In the genomic region with DNA sequence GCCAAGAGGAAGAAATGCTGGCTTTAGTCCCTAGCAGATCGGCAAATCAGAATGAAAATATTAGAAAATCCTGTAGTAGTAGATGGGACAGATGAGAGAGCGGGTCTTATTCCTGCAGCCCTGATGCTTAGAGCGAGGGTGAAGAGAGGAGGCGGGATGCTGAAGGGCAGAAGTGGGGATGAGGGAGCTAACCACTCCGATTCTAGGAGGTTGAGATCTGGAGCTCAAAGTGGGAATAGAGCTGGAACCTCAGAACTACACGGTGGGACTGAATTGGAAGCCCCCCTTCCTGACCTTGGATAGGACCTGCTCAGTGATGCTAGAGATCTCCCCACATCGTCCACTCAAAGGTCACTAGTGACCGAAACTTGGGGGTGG, we compare ENCODE assay signal across 8 mouse cellular contexts. TPM values are rescaled to one million over a fixed set of nuclear protein-coding genes. Genes with fewer than 3 reads are reported as not detected.
DNase-seq lines count a peak whose midpoint lies in the region; ATAC-seq lines count a peak whose summit lies in the region.

No protein-coding gene starts in this region.

- ATAC-seq in kidney, embryonic 16.5 days (ENCODE audit: low FRiP score, low TSS enrichment), result peak; percentile 42; the same call in 1 of the 2 replicates
- peak; percentile 65 for ATAC-seq in hindbrain, embryonic 13.5 days (ENCODE audit: low FRiP score)
- peak; percentile 61 for ATAC-seq in midbrain, embryonic 16.5 days
- ATAC-seq in activated CD4-positive, CD25-positive, alpha-beta regulatory T cell, adult 4 months, result no peak

- 2% methylated on average over 8 of the region's 8 CpGs for WGBS in kidney, embryonic 16.5 days
- 1% methylated on average over 8 of the region's 8 CpGs for WGBS in hindbrain, embryonic 13.5 days
- WGBS in midbrain, embryonic 16.5 days, result under 1% methylated on average over 8 of the region's 8 CpGs

- H3K4me3 ChIP-seq in kidney, embryonic 16.5 days (ENCODE audit: low read length), result peak overlapping the region; percentile 66
- peak overlapping the region; percentile 60 for H3K4me3 ChIP-seq in hindbrain, embryonic 13.5 days
- H3K4me3 ChIP-seq in midbrain, embryonic 16.5 days (ENCODE audit: low read depth, low read length), result peak overlapping the region; percentile 69

- H3K27me3 ChIP-seq in kidney, embryonic 16.5 days (ENCODE audit: insufficient read depth, low read length), result peaks cover 12% of the 10 kb centered on the region; the same call in 1 of the 2 replicates
- H3K27me3 ChIP-seq in hindbrain, embryonic 13.5 days, result peaks cover 24% of the 10 kb centered on the region
- H3K27me3 ChIP-seq in midbrain, embryonic 16.5 days (ENCODE audit: control insufficient read depth, insufficient read depth, low read depth, low read length), result no peaks in the 10 kb centered on the region

- no peaks in the 10 kb centered on the region for H3K36me3 ChIP-seq in kidney, embryonic 16.5 days (ENCODE audit: insufficient read depth, low read length)
- H3K36me3 ChIP-seq in hindbrain, embryonic 13.5 days, result no peaks in the 10 kb centered on the region
- H3K36me3 ChIP-seq in midbrain, embryonic 16.5 days (ENCODE audit: control insufficient read depth, insufficient read depth, low read length), result no peaks in the 10 kb centered on the region

- H3K27ac ChIP-seq in kidney, embryonic 16.5 days (ENCODE audit: low read length), result no peak overlapping the region
- H3K27ac ChIP-seq in hindbrain, embryonic 13.5 days, result no peak overlapping the region
- peak overlapping the region; percentile 81 for H3K27ac ChIP-seq in midbrain, embryonic 16.5 days (ENCODE audit: low read length)

- peak overlapping the region; percentile 66 for H3K9ac ChIP-seq in kidney, embryonic 16.5 days (replicated peaks; ENCODE audit: low read length)
- H3K9ac ChIP-seq in hindbrain, embryonic 13.5 days, result peak overlapping the region; percentile 77
- peak overlapping the region; percentile 75 for H3K9ac ChIP-seq in midbrain, embryonic 16.5 days (ENCODE audit: low read depth, low read length)

- DNase-seq in kidney, adult 18-20 months, result no peak
- peak; percentile 37 for DNase-seq in embryo, embryonic 10.5 days (ENCODE audit: low spot score)
- DNase-seq in ovary, postnatal 14 days (ENCODE audit: low spot score), result no peak
- no peak for DNase-seq in spleen, adult 12 weeks (ENCODE audit: low spot score)

- no peaks in the 10 kb centered on the region for H3K9me3 ChIP-seq in kidney, embryonic 16.5 days (ENCODE audit: low read length)
- no peaks in the 10 kb centered on the region for H3K9me3 ChIP-seq in hindbrain, embryonic 13.5 days
- H3K9me3 ChIP-seq in midbrain, embryonic 16.5 days (replicated peaks; ENCODE audit: control insufficient read depth, low read length, poor library complexity, severe bottlenecking), result no peaks in the 10 kb centered on the region

- peaks cover 12% of the 10 kb centered on the region for H3K4me1 ChIP-seq in kidney, embryonic 16.5 days (ENCODE audit: insufficient read depth, low read length)
- peaks cover 8% of the 10 kb centered on the region for H3K4me1 ChIP-seq in hindbrain, embryonic 13.5 days (replicated peaks)
- 0 out of 2 replicates have a peak, but pooled peaks cover 6% of the 10 kb centered on the region for H3K4me1 ChIP-seq in midbrain, embryonic 16.5 days (ENCODE audit: control insufficient read depth, insufficient read depth, low read length)

- peak overlapping the region; percentile 99 for H3K4me2 ChIP-seq in kidney, embryonic 16.5 days (replicated peaks; ENCODE audit: low read depth, low read length)
- H3K4me2 ChIP-seq in hindbrain, embryonic 13.5 days, result peak overlapping the region; percentile 80
- H3K4me2 ChIP-seq in midbrain, embryonic 16.5 days (ENCODE audit: low read length), result peak overlapping the region; percentile 80

RNA-seq across cellular contexts. Expression of gene Fam184b, which starts 0.3 kb away (rescaled TPM):
- polyA plus RNA-seq in kidney, embryonic 16.5 days (2015; fragmentation: Nextera tagmentation; extraction: Ambion mirVana), result 1.5 and 1.7 TPM in 2 replicates
- polyA plus RNA-seq in hindbrain, embryonic 13.5 days (2015; fragmentation: Nextera tagmentation; extraction: Ambion mirVana), result 2.1 and 3.1 TPM in 2 replicates
- 7.0 and 9.4 TPM in 2 replicates for polyA plus RNA-seq in midbrain, embryonic 16.5 days (2015; fragmentation: Nextera tagmentation; extraction: Ambion mirVana)
- under 1 TPM in 1 of 2 experiments, not detected in 1; 0.25 TPM for polyA plus RNA-seq in activated CD4-positive, CD25-positive, alpha-beta regulatory T cell, adult 4 months (2017; shearing (Covaris generic))

RNA-seq across cellular contexts. Expression of gene Ncapg, which starts 30.0 kb away (rescaled TPM):
- 53.8 and 54.0 TPM in 2 replicates for polyA plus RNA-seq in kidney, embryonic 16.5 days (2015; fragmentation: Nextera tagmentation; extraction: Ambion mirVana)
- 11.9 and 12.2 TPM in 2 replicates for polyA plus RNA-seq in hindbrain, embryonic 13.5 days (2015; fragmentation: Nextera tagmentation; extraction: Ambion mirVana)
- polyA plus RNA-seq in midbrain, embryonic 16.5 days (2015; fragmentation: Nextera tagmentation; extraction: Ambion mirVana), result 5.0 and 6.6 TPM in 2 replicates
- polyA plus RNA-seq in activated CD4-positive, CD25-positive, alpha-beta regulatory T cell, adult 4 months (2017; shearing (Covaris generic)), result 10 to 100 TPM; 20.7 to 27.0 TPM
